Mouse (Mus musculus): ENCODE measurements around the gene Hddc3.
A peak's percentile ranks its signal among the peaks of the same experiment; 100 is the strongest.

Hddc3 gene

DNA sequence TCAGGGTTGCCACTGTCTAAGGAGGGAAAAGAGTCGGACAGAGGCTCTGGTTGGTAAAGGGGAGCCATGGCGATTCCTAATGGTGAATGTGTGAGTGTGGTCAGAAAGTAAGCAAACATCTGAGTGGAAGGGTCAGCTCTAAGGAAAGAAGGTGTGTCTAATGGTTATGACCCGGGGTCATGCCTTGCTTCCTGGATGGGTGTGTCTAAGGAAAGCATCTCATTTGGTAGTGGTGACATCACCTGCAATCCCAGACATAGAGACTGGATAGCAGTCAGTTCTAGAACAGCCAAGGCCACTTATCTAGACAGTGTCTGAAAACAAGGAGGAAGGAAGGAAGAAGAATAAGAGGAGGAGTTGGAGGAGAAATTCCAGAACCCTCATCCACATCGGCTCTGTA lies 8.1 kb upstream of the Hddc3 start:
- no peak for DNase-seq (ENCODE audit: low spot score)

DNA sequence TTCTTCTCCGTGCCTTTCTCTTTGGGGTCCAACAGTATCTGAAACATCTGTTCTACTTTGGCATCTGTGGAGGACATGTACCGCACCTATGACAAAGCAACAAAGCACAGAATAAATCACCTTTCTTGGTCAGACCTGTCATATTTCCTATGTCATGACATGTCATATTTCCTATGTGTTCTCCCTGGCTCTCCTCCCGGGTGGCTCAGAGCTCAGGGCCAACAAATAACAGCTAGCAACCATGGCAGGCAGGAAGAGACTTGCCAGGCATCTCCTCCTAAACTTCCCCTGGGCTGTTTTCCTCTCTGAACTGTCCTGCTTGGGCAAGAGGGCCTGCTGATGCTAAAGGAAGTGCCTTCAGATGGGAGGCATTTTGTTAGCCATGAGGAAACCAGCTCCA lies 6.0 kb upstream of the Hddc3 start:
- no peak for DNase-seq (ENCODE audit: low spot score)

DNA sequence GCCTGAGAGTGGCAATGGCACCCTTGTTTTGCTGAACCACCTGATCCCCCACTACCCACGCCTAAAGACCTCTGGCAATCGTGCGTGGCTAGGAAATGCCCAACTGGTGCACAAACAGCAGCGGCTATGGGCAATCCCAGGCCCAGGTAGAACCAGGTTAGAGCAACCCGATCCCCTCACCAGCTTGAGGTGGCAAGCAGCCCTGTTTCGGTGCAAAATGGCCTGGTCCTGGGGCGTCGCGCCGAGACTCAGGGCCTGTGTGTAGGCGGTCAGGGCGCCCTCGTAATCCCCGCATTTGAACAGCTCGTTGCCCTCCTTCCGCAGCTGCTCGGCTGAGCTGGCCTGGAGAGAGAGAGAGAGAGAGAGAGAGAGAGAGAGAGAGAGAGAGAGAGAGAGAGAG lies 3.5 kb upstream of the Hddc3 start:
- DNase-seq (ENCODE audit: low spot score) = no peak

DNA sequence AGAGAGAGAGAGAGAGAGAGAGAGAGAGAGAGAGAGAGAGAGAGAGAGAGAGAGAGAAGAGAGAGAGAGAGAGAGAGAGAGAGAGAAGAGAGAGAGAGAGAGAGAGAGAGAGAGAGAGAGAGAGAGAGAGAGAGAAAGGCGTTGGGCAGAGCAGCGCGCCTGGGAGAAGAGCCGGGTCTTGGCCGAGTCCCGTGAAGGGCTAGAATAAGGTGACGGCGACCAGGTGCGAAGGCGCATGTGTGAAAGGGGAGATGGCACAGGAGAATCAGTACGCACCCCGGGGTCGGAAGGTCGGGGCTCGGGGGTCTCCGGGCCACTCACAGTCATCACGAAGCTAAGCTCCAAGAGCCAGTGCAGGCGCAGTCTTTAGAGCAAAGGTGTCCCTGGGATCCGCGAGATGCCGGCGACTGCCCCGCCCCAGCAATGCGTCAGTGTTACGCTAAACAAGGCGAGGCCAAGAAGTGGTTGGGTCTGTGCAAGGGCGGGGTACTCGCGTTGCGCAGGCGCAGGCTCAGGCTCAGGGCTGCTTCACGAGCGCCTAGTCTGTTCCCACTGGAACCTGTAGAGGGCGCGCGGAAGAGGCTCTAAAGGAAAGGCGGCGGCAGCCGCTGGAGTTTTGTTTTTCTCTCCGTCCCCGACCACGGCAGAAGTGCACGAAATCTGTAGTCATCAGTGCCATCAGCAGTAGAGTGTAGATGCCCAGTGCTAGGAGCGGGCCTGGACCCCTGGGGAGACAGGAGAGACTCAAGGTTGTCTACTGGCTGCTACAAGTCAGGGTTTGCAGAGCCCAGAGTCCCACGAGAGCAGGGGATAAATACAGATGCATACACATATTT lies 2.9 kb upstream of the Hddc3 start:
- DNase-seq (ENCODE audit: low spot score) = peak; percentile 95

- DNase-seq (ENCODE audit: low spot score) = peak; percentile 41
Measured at GRCm38 (mm10) chr7:80340793-80341192, 2.1 kb upstream of the Hddc3 start, which contains the start of gene Unc45a. Gene Unc45a (minus strand): TSS chr7:80341005.

- DNase-seq (ENCODE audit: low spot score) = no peak
Measured at GRCm38 (mm10) chr7:80341793-80342192, 1.1 kb upstream of the Hddc3 start.

DNA sequence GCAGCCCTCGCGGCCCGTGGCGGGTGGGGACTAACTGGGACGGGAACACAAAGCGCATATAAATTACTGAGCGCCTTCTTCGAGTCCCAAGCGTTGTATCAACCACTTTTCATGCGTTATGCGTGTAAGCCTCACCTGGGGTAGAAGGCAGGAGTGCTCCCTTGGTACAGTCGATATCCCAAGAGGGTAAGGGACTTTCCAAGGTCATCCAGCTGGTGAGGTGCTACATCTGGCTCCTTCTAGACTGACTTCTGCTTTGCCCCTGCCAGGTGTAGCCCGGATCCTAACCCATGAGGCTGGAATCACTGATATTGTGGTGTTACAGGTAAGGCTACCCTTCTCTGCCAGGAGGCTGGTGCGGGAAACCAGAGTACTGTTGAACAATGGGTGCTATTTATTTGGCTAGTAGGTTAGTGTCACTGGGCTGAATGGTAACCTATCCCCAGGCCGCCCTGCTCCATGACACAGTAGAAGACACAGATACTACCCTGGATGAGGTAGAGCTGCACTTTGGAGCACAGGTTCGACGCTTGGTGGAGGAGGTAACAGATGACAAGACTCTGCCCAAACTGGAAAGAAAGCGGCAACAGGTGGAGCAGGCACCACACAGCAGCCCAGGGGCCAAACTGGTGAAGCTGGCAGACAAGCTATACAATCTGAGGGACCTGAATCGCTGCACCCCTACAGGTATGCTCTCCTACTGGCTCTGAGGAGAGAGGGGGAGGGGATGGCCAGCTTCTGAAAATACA lies 540 bp downstream of the Hddc3 start:
- no peak for DNase-seq (ENCODE audit: low spot score)

DNA sequence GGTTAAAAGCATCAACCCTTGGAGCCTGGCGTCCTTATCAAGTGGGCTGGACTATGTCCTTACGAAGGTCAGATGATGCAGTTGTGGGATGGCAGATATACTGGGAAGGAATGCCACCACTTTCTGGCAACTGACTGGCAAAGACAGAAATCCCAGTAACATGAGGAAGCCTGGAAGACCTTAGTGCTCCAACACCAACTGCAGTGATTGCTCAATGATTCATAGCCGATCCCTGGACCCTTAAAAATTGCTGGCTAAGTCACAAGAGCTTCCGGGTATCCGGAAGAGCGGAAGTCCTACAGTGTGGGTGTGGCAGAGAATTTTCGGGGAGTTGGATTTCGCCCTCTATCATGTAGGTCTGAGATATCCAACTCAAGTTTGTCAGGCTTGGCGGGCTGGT lies 3.3 kb downstream of the Hddc3 start:
- no peak for DNase-seq (ENCODE audit: low spot score)

- no peak for DNase-seq (ENCODE audit: low spot score)
Measured at GRCm38 (mm10) chr7:80346830-80347229, 3.9 kb downstream of the Hddc3 start.

DNA sequence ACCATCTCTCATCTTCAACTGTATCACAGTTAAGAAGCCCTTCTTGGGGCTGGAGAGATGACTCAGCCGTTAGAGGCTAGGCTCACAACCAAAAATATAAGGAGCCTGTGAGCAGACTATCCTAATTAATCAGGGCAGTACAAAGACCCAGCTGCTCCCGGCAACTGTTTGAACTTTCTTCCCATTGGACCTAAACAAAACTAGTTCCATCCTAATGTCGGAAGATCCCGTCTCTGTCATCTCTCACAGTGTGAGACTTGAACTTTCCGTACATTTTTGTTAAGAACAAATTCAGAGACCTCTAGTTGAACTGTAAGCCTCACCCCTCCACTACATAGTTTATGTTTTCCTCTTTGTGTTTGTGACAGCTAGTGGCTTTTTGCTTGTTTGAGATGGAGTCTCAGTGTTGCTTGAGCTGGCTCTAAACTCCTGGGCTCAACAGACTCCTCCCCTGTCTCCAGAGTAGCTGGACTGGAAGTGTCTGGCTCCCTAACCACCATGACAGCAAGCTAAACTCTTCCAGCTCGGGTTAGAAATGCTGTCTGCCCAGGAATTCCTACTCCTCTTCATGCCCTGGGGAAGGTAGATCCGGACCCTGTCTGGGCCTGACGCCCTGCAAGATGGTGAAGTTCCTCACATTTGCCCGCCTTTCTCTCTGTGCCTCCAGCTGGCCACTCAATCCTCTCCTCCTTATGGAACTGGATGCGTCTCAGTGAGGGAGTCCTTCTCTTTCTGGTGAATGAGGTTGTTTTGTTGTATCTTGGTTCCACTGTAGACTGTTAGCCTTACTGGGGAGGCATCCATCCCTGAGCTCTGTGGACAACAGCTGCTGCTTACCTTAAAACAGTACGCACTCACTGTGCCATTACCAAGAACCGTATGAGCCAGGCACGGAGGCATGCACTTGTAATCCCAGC lies 5.0 kb downstream of the Hddc3 start:
- no peak for DNase-seq (ENCODE audit: low spot score)

DNA sequence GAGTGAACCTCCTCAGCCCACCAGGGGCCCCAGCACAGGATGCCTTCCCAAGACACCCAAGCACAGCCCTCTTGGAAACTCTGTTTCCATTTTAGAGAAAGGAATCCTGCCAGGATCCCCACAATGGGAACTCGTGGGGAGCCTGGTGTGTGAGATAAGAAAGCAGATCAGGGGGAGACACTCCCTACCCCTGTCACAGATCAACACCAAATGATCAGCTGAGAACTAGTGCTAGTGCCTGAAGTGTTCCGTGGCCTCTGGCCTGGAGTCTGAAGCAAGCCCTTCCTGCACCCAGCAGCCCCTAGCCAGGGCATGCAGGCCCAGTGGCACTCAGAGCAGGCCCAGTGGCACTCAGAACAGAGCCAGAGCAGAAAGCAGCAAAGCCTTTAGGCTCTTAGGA lies 7.9 kb downstream of the Hddc3 start:
- DNase-seq (ENCODE audit: low spot score) = no peak

- DNase-seq (ENCODE audit: low spot score) = no peak
Measured at GRCm38 (mm10) chr7:80352920-80353319, 10.0 kb downstream of the Hddc3 start.

DNA sequence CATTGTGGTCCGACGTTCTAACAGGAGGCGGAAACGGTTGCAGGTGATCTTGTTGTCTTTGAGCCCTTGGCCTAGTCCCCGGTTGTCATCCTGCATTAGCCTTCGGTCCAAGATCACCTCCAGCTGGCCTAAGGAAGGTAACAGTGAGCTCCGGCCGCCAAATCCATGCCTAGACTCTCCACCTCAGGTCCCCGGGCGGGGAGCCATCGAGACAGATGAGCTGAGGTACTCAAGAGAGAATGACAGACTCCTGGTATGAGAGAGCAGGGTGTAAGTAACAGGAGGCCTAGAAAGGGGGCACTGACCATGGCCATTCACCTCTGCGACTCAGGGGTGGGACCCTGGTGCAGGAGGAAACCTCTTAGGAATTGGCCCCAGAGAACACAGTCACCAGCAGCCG lies 13.4 kb downstream of the Hddc3 start:
- no peak for DNase-seq (ENCODE audit: low spot score)

DNA sequence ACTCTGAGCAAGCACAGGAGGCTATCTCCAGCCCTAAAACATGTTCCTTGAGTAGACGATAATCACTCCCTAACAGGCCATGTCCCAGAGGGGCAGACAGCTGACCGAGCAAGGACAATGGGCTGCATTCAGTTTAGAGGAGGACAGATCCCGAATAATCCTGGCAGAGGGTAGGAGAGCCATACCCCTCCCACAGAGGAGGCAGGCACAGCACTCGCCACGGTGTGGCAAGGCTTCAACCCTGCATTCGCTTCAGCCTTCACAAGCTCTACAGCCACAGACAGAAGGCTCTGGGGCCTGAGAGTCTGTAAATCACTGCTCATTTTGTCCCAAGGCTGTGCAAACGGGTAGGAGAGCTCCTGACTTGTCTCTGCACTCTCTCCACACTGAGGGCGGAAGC lies 14.3 kb downstream of the Hddc3 start:
- no peak for DNase-seq (ENCODE audit: low spot score)

- no peak for DNase-seq (ENCODE audit: low spot score)
Measured at GRCm38 (mm10) chr7:80358039-80358438, 15.1 kb downstream of the Hddc3 start.

DNA sequence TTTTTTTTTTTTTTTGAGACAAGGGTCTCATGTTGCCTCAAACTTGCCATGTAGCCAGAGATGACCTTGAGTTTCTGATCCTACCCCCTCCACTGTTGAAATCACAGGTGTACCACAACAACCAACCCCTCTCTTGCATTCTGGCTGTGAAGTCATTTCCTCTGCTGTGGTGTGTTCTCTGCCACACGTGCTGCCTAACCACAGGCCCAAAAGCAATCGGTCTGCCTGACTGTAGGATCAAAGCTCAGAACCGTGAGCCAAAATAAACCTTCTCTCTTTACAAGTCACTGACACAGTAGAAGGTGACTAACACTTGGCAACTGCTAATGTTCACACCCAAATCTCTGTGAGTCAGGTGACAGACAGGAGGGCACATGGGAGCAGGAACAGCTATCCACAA lies 17.5 kb downstream of the Hddc3 start:
- no peak for DNase-seq (ENCODE audit: low spot score)

DNA sequence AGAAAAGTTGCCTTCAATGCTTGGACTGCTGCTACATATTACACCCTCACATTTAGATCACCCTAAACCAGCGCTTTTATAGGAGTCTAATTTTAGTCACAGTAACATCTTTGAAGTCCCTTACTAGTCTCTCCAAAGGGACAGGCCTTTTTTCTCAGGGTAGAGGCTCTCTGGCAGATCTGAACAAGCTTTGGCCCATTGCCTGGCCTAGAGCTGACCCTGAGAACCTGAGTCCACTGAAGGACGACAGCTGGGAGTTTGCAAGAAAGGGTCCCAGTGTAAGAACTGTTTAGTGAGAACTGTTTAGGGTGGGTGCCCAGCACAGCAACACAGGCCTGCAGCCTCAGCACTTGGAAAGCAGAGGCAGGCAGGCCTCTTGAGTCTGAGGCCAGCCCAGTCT lies 22.9 kb downstream of the Hddc3 start:
- no peak for DNase-seq (ENCODE audit: low spot score)

GRCm38 (mm10) chr7:80367232-80367631 lies 24.3 kb downstream of the Hddc3 start:
- DNase-seq (ENCODE audit: low spot score) = no peak

GRCm38 (mm10) chr7:80368009-80368408 lies 25.1 kb downstream of the Hddc3 start:
- DNase-seq (ENCODE audit: low spot score) = no peak

DNA sequence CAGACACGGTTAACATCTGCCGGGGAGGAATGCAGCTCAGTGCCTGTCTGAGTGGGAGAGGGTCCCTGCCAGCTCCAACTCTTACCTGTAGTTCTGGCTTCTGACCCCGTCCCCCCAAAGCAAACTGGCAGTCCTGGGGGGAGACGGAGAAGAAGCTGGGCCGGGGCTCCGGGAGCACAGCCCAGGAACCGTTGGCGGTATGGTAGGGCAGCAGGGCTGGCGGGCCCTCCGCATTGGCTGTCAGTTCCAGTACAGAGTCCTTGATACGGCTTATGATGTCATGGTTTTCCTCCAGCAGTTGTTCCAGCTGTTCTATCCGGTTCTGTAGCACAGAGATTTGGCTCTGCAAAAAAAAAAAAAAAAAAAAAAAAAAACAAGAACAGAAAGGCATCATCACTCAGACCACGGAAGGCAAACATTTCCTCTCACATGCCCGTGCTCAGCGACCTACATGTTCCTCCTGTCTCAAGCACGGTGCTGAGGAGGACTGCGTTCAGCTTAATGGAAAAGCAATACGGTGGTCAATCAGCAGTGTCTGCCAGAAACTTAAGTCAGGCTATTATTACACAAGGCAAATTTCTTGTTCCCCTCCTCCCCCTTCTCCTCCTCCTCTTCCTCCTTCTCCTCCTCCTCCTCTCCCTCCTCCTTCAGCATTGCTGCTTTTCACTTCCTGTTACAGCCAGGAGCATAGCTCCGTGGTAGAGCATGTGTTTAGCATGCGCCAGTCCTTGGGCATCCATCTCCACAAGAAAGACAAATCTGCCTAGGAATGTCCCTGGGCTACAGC lies 25.9 kb downstream of the Hddc3 start:
- no peak for DNase-seq (ENCODE audit: low spot score)

DNA sequence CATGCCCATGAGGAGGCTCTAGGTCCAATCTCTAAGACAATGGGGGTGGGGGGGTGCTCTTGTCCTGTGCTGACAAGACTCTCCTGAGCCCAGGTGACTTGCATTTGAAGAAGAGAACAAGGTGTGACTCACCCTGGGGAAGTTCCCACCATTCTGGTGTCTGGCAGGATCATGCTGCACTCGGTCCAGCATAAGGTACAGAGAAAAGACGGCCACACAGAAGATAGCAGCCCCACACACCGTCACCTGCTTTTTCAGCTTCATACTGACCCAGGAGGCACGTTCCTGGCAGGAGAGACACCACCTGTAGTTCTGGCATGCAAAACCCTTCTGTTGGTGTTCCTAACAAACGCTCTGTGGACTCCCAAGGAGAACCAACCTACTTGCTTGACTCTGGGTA lies 26.6 kb downstream of the Hddc3 start:
- no peak for DNase-seq (ENCODE audit: low spot score)

Data from ovary, postnatal 14 days (tissue).